Mouse (Mus musculus): ENCODE results near the gene D430042O09Rik. TPM values are rescaled to one million over a fixed set of nuclear protein-coding genes. Genes with fewer than 3 reads are reported as not detected.
"Not testable (repeated sequence)": the region's sequence is repeated elsewhere in the genome, so short reads cannot be mapped to it uniquely, and the experiment has no call there.

The D430042O09Rik gene
- polyA plus RNA-seq, 1 experiment from 2014 or later: 8.7 TPM

- H3K4me3 ChIP-seq (ENCODE audit: low read depth, low read length): no peak overlapping the region
- no peak overlapping the region for H3K9ac ChIP-seq (ENCODE audit: low read depth, low read length)
- H3K27me3 ChIP-seq (ENCODE audit: control insufficient read depth, insufficient read depth, low read length): no peaks in the 10 kb centered on the region
- H3K4me2 ChIP-seq: no peak overlapping the region
- no peak overlapping the region for H3K27ac ChIP-seq (ENCODE audit: low read depth, low read length)
- peaks cover 24% of the 10 kb centered on the region for H3K4me1 ChIP-seq (ENCODE audit: control insufficient read depth, insufficient read depth, low read length)
- peaks cover 8% of the 10 kb centered on the region for H3K9me3 ChIP-seq (replicated peaks; ENCODE audit: control insufficient read depth, low read length)
- H3K36me3 ChIP-seq (ENCODE audit: control insufficient read depth, insufficient read depth, low read length): peaks cover 59% of the 10 kb centered on the region
- ATAC-seq (replicated peaks; ENCODE audit: insufficient number of reproducible peaks, low FRiP score, low TSS enrichment): no peak
- WGBS (ENCODE audit: insufficient replicate concordance): 90% methylated on average over 1 of the region's 1 CpGs
These were observed 4.9 kb upstream of the D430042O09Rik start for GRCm38 (mm10) chr7:125702791-125703190.

- Histone ChIP-seq H3K27ac (ENCODE audit: low read depth, low read length) (peak overlapping the region; percentile 96), H3K27me3 (ENCODE audit: control insufficient read depth, insufficient read depth, low read length) (no peaks in the 10 kb centered on the region), H3K9ac (ENCODE audit: low read depth, low read length) (peak overlapping the region; percentile 96), H3K4me3 (ENCODE audit: low read depth, low read length) (peak overlapping the region; percentile 84), H3K9me3 (replicated peaks; ENCODE audit: control insufficient read depth, low read length) (no peaks in the 10 kb centered on the region), H3K4me2 (peak overlapping the region; percentile 87), H3K4me1 (ENCODE audit: control insufficient read depth, insufficient read depth, low read length) (peaks cover 26% of the 10 kb centered on the region), H3K36me3 (ENCODE audit: control insufficient read depth, insufficient read depth, low read length) (peaks cover 18% of the 10 kb centered on the region)
- WGBS (ENCODE audit: insufficient replicate concordance): under 1% methylated on average over 24 of the region's 24 CpGs
- ATAC-seq (replicated peaks; ENCODE audit: insufficient number of reproducible peaks, low FRiP score, low TSS enrichment): peak; percentile 85
These were observed 502 bp upstream of the D430042O09Rik start for GRCm38 (mm10) chr7:125707186-125707585.

GRCm38 (mm10) chr7:125708100-125708499 lies 412 bp downstream of the D430042O09Rik start:
- peaks cover 9% of the 10 kb centered on the region for H3K36me3 ChIP-seq (ENCODE audit: control insufficient read depth, insufficient read depth, low read length)
- H3K27me3 ChIP-seq (ENCODE audit: control insufficient read depth, insufficient read depth, low read length): no peaks in the 10 kb centered on the region
- no peaks in the 10 kb centered on the region for H3K9me3 ChIP-seq (replicated peaks; ENCODE audit: control insufficient read depth, low read length)
- H3K4me1 ChIP-seq (ENCODE audit: control insufficient read depth, insufficient read depth, low read length): peaks cover 26% of the 10 kb centered on the region
- H3K4me3 ChIP-seq (ENCODE audit: low read depth, low read length): peak overlapping the region; percentile 84
- peak overlapping the region; percentile 96 for H3K9ac ChIP-seq (ENCODE audit: low read depth, low read length)
- peak overlapping the region; percentile 78 for H3K4me2 ChIP-seq
- under 1% methylated on average over 15 of the region's 15 CpGs for WGBS (ENCODE audit: insufficient replicate concordance)
- peak overlapping the region; percentile 96; the same call in 1 of the 2 replicates for H3K27ac ChIP-seq (ENCODE audit: low read depth, low read length)
- ATAC-seq (replicated peaks; ENCODE audit: insufficient number of reproducible peaks, low FRiP score, low TSS enrichment): no peak

GRCm38 (mm10) chr7:125713542-125714055 lies 5.9 kb downstream of the D430042O09Rik start:
- not testable (repeated sequence) for H3K4me3 ChIP-seq (ENCODE audit: low read depth, low read length); ATAC-seq (replicated peaks; ENCODE audit: insufficient number of reproducible peaks, low FRiP score, low TSS enrichment); H3K36me3 ChIP-seq (ENCODE audit: control insufficient read depth, insufficient read depth, low read length); H3K9ac ChIP-seq (ENCODE audit: low read depth, low read length); H3K27ac ChIP-seq (ENCODE audit: low read depth, low read length); H3K9me3 ChIP-seq (replicated peaks; ENCODE audit: control insufficient read depth, low read length); H3K4me2 ChIP-seq; H3K27me3 ChIP-seq (ENCODE audit: control insufficient read depth, insufficient read depth, low read length)
- 94% methylated on average over 6 of the region's 7 CpGs for WGBS (ENCODE audit: insufficient replicate concordance)
- H3K4me1 ChIP-seq (ENCODE audit: control insufficient read depth, insufficient read depth, low read length): peaks cover 25% of the 10 kb centered on the region

GRCm38 (mm10) chr7:125714803-125715202 lies 7.1 kb downstream of the D430042O09Rik start:
- Histone ChIP-seq H3K4me1 (ENCODE audit: control insufficient read depth, insufficient read depth, low read length) (peaks cover 29% of the 10 kb centered on the region), H3K27me3 (ENCODE audit: control insufficient read depth, insufficient read depth, low read length) (no peaks in the 10 kb centered on the region), H3K27ac (ENCODE audit: low read depth, low read length) (no peak overlapping the region), H3K36me3 (ENCODE audit: control insufficient read depth, insufficient read depth, low read length) (no peaks in the 10 kb centered on the region), H3K9ac (ENCODE audit: low read depth, low read length) (no peak overlapping the region), H3K9me3 (replicated peaks; ENCODE audit: control insufficient read depth, low read length) (no peaks in the 10 kb centered on the region), H3K4me3 (ENCODE audit: low read depth, low read length) (no peak overlapping the region), H3K4me2 (no peak overlapping the region)
- 84% methylated on average over 3 of the region's 3 CpGs for WGBS (ENCODE audit: insufficient replicate concordance)
- ATAC-seq (replicated peaks; ENCODE audit: insufficient number of reproducible peaks, low FRiP score, low TSS enrichment): no peak

GRCm38 (mm10) chr7:125716724-125717123 lies 9.0 kb downstream of the D430042O09Rik start:
- 18% methylated on average over 2 of the region's 2 CpGs for WGBS (ENCODE audit: insufficient replicate concordance)
- no peak overlapping the region for H3K9ac ChIP-seq (ENCODE audit: low read depth, low read length)
- no peaks in the 10 kb centered on the region for H3K9me3 ChIP-seq (replicated peaks; ENCODE audit: control insufficient read depth, low read length)
- H3K27ac ChIP-seq (ENCODE audit: low read depth, low read length): peak overlapping the region; percentile 64
- H3K4me2 ChIP-seq: no peak overlapping the region
- no peaks in the 10 kb centered on the region for H3K36me3 ChIP-seq (ENCODE audit: control insufficient read depth, insufficient read depth, low read length)
- no peak overlapping the region for H3K4me3 ChIP-seq (ENCODE audit: low read depth, low read length)
- ATAC-seq (replicated peaks; ENCODE audit: insufficient number of reproducible peaks, low FRiP score, low TSS enrichment): 0 out of 2 replicates have a peak, but pooled peaks have one; percentile 40
- H3K27me3 ChIP-seq (ENCODE audit: control insufficient read depth, insufficient read depth, low read length): no peaks in the 10 kb centered on the region
- peaks cover 43% of the 10 kb centered on the region for H3K4me1 ChIP-seq (ENCODE audit: control insufficient read depth, insufficient read depth, low read length)

- Histone ChIP-seq H3K36me3 (ENCODE audit: control insufficient read depth, insufficient read depth, low read length) (no peaks in the 10 kb centered on the region), H3K4me2 (no peak overlapping the region), H3K9me3 (replicated peaks; ENCODE audit: control insufficient read depth, low read length) (no peaks in the 10 kb centered on the region), H3K4me3 (ENCODE audit: low read depth, low read length) (no peak overlapping the region), H3K9ac (ENCODE audit: low read depth, low read length) (no peak overlapping the region), H3K27me3 (ENCODE audit: control insufficient read depth, insufficient read depth, low read length) (no peaks in the 10 kb centered on the region), H3K27ac (ENCODE audit: low read depth, low read length) (no peak overlapping the region), H3K4me1 (ENCODE audit: control insufficient read depth, insufficient read depth, low read length) (peaks cover 43% of the 10 kb centered on the region)
- ATAC-seq (replicated peaks; ENCODE audit: insufficient number of reproducible peaks, low FRiP score, low TSS enrichment): no peak
These were observed 9.9 kb downstream of the D430042O09Rik start for GRCm38 (mm10) chr7:125717612-125718011.

- no peaks in the 10 kb centered on the region for H3K9me3 ChIP-seq (replicated peaks; ENCODE audit: control insufficient read depth, low read length)
- WGBS (ENCODE audit: insufficient replicate concordance): 59% methylated on average over 5 of the region's 5 CpGs
- no peak for ATAC-seq (replicated peaks; ENCODE audit: insufficient number of reproducible peaks, low FRiP score, low TSS enrichment)
- peak overlapping the region; percentile 62 for H3K27ac ChIP-seq (ENCODE audit: low read depth, low read length)
- H3K4me2 ChIP-seq: no peak overlapping the region
- H3K27me3 ChIP-seq (ENCODE audit: control insufficient read depth, insufficient read depth, low read length): no peaks in the 10 kb centered on the region
- H3K36me3 ChIP-seq (ENCODE audit: control insufficient read depth, insufficient read depth, low read length): no peaks in the 10 kb centered on the region
- H3K4me3 ChIP-seq (ENCODE audit: low read depth, low read length): no peak overlapping the region
- peaks cover 42% of the 10 kb centered on the region for H3K4me1 ChIP-seq (ENCODE audit: control insufficient read depth, insufficient read depth, low read length)
- H3K9ac ChIP-seq (ENCODE audit: low read depth, low read length): no peak overlapping the region
These were observed 12.7 kb downstream of the D430042O09Rik start for GRCm38 (mm10) chr7:125720370-125720769.

- no peak overlapping the region for H3K4me3 ChIP-seq (ENCODE audit: low read depth, low read length)
- H3K27ac ChIP-seq (ENCODE audit: low read depth, low read length): no peak overlapping the region
- H3K9me3 ChIP-seq (replicated peaks; ENCODE audit: control insufficient read depth, low read length): no peaks in the 10 kb centered on the region
- WGBS (ENCODE audit: insufficient replicate concordance): 72% methylated on average over 4 of the region's 4 CpGs
- H3K36me3 ChIP-seq (ENCODE audit: control insufficient read depth, insufficient read depth, low read length): no peaks in the 10 kb centered on the region
- no peak overlapping the region for H3K4me2 ChIP-seq
- H3K27me3 ChIP-seq (ENCODE audit: control insufficient read depth, insufficient read depth, low read length): no peaks in the 10 kb centered on the region
- no peak for ATAC-seq (replicated peaks; ENCODE audit: insufficient number of reproducible peaks, low FRiP score, low TSS enrichment)
- no peak overlapping the region for H3K9ac ChIP-seq (ENCODE audit: low read depth, low read length)
- peaks cover 38% of the 10 kb centered on the region for H3K4me1 ChIP-seq (ENCODE audit: control insufficient read depth, insufficient read depth, low read length)
These were observed 13.3 kb downstream of the D430042O09Rik start for GRCm38 (mm10) chr7:125721033-125721432.

All from heart, embryonic 11.5 days (tissue).